Mouse (Mus musculus) thymus, postnatal 14 days (tissue): Measurements from ENCODE around the gene Gm20441.
"Not testable (repeated sequence)": the region's sequence is repeated elsewhere in the genome, so short reads cannot be mapped to it uniquely, and the experiment has no call there.

ENCODE experiments used
- DNase-seq: peaks from one replicate; pipeline ENCODE4 v3.0.0; 2021

Gene Gm20441

DNA sequence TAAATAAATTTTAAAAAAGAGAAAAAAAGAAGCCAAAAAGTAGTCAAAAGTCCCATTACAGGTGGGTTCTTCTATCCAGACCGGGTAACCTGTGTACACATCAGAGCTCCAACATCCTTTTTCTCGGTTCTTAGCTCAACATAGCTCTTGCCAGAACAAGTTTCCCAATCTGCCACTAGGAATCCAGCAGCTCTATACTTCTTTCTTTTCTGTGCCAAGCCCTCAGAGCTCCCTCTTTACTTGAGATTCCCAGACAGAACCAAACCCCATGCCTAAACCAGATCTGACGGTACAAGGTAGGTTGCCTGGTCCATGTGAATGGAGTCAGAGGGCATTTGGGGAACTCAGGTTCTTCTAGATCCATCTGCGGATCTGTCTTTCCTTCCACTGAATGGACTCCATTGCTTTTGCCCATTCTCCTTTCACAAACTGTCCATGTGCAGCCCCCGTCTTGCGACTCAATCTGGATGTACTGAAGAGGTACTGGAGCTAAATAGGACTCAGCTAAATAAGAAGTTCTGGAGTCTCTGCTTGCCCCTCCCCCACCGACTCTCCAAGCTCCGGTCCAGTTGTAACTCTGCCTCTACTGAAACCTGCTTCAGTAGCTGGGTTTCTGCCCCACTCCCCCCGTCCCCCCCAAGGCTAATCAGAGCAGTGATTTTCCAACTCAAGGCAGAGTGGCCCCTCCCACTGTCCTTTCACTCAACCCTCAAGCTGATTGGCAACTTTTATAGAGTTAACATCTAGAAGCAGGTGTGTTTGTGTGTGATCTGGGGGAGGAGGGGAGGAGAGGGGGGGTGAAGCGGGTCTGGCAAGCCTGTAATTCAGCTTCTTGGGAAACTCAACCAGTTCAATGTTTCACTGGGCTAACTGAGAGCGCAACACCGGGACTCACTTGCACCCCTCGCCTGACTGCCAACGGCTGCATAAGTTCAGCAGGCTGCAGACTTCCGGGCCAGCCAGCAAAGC, 1.3 kb downstream of the Gm20441 start:
- DNase-seq, result peak; percentile 21

DNA sequence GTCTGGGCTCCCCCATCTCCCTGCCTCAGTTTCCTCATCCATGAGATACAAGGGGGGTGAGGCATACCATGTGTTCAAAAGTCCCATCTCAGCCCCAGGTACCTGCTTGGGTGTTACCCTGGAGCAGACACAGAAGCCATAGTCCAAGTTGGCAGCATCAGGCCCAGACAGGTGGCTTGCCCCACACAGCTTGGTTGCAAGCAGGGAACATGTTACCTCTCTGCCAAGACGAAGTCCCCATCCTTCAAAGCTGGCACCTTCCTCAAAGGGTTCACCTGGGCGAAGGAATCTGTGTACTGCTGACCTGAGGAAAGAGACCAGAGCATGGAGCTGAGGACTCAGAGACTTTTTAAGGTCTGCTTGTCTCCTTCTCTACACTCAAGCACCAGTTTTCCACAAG, 2.9 kb downstream of the Gm20441 start:
- DNase-seq, result no peak

DNA sequence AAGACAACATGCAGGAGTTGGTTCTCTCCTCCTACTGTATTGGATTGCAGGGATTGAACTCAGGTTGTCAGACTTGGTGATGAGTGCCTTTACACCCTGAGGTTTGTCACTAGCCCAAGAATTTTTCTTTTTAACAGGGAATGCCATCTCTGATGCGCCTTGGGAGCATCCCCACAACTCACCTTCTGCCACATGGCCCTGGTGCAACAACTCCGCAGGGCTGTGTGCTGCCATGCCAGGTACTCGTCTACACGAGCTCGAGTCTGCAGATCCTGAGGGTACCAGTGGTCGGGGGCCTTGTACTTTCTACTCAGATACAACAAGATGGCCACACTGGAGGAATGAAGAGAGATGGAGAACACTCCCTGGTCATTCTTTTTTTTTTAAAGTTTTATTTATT, 4.2 kb downstream of the Gm20441 start:
- no peak for DNase-seq

DNA sequence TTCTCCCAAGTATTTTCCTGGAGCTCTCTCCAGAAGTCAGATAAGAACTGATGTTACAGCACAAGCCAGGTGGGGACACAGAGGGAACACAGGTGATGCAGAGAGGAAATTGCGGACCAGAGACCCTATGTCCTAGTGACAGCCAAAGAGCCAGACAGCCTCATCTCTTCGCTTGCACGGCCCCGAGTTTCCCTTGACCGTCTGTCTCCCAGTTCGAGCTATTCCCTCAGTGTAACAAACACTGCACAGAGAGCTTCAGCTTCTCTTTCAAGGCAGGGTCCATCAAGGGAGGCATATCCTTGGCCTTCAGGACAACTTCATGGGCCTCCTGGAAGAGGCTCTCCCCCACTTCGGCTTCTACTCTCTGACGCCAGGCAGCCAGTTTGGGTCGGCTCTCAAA, 6.2 kb downstream of the Gm20441 start:
- DNase-seq, result no peak

DNA sequence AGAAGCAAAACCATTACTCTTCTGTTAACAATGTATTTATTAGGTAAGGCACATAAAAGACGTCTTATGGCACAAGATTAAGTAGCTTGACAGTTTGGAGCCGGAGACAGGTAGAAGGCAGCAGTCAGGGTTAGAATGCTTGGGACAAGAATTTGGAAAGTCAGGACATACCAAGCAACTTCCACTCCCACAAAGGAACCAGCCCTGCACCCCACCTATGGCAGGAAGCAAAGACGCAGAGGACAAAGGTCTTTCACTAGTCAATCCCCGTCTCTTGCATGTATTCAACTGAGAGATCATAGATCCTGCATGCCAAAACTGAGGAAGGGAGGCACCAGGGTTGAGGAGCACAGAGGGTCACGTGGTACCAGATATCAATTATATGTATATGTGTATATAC, 6.7 kb downstream of the Gm20441 start:
- DNase-seq, result no peak

DNA sequence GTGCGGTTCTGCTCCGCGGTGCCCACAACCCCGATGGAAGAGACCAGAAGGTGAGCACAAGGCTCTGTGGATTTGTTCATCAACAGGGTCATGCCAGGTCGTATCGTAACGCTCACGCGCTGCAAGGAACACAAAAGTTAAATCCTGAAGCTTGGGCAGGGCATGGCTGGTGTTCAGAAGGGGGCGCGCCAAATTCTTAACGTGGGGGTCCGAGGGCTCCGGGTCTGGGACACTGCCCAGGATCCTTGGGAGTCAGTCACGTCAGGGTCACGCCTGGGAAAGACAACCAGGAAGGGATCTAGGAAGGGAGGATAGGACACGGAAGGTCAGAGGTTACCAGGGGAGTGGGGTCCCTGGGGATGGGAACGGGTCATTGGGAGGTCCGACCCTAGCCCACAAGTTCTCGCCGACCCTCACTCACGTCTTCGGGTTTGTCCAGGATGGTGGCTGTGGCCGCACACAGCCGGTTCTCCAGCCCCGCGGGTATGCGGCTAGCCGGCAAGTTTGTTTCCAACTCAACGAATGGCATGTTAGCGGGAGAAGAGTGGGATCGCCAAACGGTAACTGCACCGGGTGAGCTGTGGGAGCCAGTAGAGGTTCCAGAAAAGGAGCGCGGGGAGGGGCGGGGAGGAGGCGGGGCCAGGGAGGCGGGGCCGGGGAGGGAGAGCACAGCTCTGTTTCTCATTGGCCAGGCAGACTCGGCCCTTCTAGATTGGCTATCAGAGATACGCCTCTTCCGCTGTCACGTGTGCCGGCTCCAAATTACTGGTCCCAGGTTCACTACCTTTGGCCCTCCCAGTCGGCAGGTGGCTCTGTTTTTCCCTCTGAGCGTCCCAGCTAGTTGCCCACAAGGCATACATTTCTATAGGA, 7.7 kb downstream of the Gm20441 start, which contains the start of gene Ddt:
Gene Ddt (minus strand): TSS at position 620 of the 870 bp plus-strand sequence.
- peak; percentile 90 for DNase-seq

DNA sequence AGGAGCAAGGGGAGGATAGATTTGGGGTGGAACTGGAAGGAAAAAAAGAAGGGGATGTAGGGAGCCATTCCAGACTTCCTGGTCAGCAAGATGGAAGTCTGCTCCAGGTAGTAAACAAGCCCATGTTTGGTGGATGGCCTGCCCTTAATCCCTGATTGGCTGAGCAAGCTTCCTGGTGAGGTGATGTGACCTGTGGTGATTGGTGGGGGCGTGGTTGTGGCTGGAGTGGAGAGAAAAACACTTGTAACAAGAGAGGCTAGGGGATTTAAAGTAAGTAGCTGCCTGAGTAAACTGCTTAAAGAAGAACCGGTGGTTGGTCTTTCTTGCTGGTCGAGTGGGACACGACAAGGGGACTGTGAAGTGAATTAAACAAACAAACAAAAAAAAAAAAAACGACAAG, 13.0 kb downstream of the Gm20441 start:
- DNase-seq, result not testable (repeated sequence)

DNA sequence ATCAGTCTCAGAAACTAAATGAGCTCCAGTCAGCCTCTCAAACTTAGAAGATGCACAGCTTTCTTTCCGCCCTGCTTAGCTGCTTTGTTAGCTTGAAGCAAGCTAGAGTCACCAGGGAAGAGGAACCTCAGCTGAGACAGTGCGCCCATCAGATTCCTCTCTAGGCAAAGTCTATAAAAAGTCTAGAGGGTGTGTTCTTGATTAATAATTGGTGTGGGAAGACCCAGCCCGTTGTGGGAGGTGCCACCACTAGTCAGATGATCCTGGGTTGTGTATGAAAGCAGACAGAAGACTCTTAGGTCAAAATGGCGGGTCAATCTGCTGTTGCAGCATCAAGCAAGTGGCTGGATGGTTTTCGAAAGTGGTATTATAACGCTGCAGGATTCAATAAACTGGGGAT, 13.9 kb downstream of the Gm20441 start:
- no peak for DNase-seq

DNA sequence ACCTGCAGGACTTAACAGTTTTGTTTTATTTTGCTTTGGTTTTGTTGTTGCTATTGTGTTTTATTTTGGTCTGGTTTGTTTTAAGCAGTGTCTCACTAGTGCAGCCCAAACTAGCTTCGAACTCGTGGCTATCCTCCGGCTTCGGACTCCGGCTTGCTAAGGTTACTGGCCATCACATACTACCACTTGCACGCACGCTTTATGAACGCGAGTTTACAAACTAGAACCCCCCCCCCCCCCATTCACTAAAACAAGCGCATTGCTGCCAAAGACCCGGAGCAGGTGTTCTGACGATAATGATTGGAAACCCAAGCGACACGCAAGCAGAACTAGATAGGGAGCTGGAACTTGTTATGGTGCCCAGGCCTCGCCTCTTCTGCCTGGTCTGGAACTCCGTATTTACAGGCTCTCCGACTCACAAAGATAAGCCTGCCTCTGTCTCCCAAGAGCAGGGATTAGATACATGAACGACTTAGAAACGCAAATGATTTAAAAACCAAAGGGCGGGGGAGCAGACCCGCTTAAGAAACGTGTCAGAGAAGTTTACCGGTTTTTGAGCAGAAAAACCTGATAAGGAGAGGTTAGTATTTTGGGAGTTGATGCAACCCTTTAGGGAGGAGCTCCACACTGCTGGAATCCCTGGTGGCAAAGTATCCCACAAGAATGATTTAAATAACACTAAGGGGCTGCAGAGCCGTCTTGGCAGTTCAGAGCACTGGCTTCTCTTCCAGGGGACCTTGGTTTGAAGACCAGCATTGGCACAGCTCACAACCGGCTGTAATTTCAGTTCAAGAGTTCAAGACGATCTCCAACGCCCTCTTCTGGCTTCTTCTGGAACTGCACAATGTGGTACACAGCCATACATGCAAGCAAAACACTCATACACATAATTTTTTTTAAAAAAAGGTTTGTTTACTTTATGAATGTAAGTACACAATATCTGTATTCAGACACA, 16.0 kb downstream of the Gm20441 start:
- peak; percentile 77 for DNase-seq

DNA sequence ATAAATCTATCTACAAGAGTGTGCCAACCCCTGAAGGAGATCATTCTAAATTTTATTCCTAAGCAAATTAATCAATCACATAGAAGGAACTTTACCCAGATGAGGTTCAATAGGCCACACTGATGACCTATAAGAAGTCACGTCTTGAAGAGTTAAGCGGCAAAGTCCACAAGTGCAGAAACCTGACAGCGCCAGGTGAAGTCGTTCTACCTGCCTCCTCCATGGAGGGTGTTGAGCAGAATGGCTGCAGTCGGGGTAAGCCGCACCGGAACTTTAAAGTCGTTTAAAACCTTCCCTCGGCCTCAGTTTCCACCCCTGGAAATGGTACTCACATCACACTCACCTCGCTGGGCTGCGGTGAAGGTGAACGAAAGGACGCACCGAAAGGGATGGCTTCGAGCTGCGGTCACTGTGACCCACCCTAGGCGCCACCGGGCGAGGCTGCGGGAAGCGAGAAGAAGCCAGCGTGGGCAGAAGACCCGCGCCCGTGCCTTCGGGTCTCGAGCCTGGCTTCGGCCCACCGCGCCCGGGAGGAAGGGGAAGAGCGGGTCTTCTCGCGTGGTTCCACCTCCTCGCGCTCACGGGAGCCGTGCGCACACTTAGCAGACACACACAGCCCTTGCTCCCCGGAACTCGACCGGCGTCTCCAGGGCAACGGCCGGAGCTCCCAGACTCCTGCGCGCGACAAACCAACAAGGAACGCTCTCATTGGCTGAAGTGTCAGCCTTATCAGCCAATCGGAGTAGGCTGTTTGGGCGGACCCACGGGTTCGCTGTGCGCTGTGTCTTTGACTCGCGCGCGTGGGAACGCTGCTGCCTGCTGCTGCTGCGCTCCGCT, 16.9 kb downstream of the Gm20441 start, which contains the start of gene Cabin1:
Gene Cabin1 (minus strand): TSS at position 660 of the 837 bp plus-strand sequence.
- DNase-seq, result peak; percentile 97

DNA sequence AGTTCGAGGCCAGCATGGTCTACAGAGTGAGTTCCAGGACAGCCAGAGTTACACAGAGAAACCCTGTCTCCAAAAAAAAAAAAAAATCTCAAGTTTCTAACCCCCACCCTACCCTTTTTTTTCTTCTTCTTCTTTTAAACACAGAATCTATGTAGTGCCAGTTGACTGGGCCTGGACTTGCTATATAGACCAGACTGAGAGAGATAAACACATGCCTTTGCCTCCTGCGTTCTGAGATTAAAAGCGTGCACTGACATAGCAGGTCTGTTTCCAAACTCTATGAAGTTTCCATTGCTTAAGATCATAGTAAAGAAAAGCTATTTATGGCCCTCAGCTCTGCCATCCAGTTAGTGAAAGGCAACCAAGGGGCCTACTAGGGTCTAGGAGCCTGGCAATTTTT, 18.3 kb downstream of the Gm20441 start:
- DNase-seq, result no peak

DNA sequence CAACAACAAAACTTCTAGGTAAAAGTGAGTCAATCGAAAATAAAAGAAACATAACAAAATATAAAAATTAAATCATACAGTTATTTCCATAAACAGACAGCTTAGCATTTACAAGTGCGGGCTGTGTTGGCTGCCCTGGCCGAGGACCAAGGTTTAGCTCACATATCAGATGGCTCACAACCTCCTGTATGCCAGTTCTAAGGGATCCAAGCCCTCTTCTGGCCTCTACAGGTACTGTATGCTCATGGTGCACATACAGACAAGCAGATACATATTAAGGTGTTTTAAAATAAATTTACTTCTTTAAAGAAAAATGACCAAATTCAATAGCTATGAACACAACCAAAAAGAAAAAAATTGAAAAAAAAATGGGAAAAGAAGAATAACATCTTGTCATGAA, 20.4 kb downstream of the Gm20441 start:
- no peak for DNase-seq

DNA sequence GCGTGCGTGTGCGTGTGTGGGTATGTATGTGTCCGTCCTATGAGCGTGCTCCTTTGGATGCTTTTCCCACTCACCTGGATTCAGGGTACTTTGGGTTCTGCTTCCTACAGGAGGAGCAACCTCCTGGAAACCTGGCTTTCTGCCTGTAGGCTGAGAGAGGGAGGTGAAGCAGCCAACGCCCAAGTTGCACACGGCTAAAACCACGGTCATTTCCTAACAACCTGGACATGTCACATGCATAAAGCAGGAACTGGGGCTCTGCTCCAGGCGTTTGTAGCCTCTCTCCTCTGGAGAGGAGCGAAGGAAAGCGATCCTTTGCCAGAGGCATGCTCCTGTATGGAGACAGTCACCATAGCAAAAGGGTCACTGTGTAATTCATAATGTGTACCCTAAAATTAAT, 24.0 kb downstream of the Gm20441 start:
- no peak for DNase-seq

DNA sequence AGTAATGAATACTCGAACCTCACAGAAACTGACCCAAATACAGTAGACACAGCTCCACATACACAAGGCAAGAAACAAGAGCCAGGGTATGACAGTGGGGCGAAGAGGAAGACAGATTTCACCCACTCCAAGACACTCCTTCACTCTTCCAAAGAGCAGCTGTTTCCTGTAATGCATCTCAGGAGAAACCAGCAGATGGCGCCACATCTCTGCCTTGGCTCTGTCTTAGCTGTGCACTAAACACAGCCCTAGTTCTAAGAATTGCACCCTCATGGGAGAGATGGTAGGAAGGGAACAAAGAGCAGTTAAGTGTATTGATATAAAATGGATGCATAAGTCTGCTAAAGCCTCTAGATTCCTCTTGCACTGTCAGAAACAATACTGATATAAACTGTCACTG, 36.7 kb downstream of the Gm20441 start:
- DNase-seq, result peak; percentile 81

DNA sequence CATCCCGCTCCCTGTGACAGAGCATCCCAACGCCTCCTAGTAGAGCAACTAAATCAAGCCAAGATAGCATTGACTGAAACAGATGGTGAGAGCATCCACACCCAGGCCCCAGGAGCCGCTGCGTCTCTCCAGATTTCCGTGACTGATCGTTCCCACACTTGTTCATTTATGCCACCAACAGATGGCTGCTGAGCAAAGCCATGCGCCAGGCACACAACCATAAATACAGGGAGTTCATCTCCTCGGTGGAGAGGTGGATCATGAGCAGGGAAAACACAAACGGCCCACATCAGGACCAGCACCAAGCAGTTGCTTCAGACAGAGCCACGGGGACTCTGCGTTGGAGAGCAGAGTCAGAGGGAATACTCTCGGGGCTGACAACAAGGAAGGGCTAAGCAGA, 37.4 kb downstream of the Gm20441 start:
- no peak for DNase-seq

DNA sequence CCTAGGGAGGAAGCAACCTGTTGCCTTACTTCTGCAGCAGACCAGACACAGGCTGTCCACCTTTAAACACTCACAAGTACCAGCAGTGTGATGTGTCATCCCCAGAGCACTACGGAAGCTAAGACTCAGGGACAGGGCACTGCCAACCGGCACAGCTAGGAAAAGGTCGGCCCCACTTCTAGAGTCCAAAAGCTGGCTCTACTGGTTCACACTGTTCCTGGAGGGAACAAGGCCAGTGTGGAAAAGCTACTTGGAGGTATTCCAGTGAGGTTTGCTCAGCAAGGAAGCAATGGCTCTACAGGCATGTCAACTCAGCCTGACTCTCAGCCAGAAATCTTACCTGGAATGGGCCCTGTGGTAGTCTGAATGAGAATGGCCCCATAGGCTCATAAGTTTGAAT, 39.9 kb downstream of the Gm20441 start:
- no peak for DNase-seq

DNA sequence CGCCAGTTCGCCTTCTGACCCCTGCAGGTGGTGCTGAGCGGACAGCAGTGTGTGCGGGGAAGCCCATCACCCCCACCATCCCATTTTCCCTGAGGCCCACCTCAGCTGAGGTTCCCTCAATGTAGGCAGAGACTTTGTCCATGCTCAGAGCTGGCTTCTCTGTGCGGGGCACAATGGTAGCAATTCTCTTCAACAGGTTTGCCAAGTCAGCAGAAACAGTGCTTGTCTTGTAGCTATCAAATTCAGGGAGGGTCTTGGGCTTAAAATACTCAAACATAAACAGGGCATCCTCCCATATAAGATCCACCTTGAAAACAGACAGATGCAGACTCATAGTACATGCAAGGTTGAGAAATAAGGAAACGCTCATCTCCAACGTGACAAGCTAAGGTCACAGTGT, 55.3 kb downstream of the Gm20441 start:
- DNase-seq, result no peak
